Mouse (Mus musculus): ENCODE results near the gene Tub.
A peak's percentile ranks its signal among the peaks of the same experiment; 100 is the strongest.

The Tub gene

DNA sequence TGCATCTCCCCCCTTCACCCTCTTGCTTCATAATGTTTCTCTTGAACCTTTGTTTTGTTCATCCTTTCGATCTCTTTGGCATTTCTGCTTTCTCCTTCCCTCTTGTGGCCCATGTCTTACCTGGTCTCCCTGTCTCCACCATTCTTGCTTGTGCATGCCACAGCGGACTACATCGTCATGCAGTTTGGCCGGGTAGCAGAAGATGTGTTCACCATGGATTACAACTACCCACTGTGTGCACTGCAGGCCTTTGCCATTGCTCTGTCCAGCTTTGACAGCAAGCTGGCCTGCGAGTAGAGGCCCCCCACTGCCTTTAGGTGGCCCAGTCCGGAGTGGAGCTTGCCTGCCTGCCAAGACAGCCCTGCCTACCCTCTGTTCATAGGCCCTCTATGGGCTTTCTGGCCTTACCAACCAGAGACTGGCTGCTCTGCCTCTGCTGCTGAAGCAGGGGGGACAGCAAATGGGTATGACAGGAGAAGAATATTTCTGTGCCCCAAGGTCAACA is 79.9 kb downstream of the Tub start:
- DNase-seq (ENCODE audit: low spot score) = no peak

DNA sequence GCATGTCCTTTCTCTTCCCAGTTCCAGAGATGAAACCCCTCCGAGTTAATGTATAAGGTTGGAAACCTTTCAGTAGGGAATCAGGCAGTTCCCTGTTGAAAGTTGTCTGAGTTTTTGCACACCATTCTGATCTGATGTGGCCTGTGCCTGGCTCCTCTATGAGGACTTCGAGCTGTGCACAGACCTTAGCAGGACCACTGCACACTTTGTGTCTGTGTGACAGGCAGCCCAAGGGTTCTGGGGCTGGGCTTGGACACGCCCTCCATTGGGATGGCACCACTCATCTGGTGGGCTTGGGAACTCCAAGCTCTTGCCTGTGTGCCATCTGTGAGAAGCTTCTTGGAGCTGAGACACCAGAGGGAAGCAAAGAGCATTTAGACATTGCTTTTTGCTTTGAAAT is 81.2 kb downstream of the Tub start:
- DNase-seq (ENCODE audit: low spot score) = no peak

DNA sequence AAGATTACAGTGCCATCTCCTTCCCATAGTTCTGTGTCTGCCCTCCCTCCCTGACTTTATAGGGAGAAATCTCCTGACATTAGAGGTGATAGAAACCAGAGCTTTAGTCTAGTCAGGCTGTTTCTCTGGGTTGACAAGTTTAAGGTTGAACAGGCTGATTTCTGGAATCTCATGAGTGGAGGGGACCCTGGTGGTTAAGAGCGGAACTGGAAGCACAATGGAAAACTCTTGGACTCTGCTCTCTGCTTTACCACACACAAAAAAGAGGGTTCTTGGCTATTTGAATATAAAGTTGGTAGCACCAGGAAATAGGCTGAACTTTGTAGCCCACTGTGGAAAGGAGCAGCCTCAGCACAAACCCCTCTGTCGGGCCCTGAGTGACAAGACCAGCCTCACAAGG is 81.9 kb downstream of the Tub start:
- DNase-seq (ENCODE audit: low spot score) = no peak

DNA sequence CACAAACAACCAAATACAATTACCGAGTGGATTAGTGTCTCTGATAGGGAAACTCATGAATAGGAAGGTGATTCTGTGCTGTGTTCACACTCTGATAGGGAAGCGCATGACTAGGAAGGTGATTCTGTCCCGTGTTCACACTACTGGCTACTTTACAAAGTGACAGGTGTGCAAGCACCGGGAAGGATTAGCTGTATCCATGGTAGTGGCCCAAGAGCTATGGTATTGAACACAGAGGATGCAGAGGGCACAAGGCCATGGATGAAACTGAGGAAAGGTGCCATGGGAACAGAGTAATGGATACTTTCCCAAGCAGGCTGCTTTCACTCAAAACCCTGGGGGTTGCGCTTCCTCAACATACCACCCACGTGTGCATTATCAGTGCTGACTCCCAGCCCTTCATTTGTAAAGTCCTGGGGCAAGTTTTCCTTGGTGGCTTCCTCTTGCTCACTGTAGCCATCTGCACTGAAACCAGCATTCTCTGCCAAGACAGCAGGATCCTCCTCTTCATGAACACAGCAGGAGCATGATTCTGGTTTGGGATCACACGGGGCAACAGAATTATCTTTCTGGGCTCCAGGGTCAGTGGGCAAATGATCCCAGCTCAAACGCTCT is 88.1 kb downstream of the Tub start:
- DNase-seq (ENCODE audit: low spot score) = no peak

DNA sequence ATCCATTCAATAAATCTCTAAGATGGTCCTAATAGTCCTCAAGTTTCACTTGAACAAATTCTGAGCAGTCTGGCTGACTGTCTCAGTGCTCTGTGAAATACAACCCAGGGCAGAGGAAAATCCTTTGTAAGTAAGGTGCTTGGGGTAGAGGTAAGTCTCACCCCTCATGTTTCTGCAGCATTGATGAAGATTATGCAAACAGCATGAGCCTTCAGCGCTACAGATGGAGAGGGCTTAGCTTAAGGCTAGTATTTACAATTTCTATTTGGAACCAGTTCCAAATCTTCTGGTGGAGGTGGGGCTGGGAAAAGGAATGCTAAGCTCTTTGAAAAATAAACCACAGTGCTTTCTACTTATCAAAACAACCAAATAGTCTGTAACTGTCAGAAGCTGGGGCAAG is 88.8 kb downstream of the Tub start:
- DNase-seq (ENCODE audit: low spot score) = no peak

DNA sequence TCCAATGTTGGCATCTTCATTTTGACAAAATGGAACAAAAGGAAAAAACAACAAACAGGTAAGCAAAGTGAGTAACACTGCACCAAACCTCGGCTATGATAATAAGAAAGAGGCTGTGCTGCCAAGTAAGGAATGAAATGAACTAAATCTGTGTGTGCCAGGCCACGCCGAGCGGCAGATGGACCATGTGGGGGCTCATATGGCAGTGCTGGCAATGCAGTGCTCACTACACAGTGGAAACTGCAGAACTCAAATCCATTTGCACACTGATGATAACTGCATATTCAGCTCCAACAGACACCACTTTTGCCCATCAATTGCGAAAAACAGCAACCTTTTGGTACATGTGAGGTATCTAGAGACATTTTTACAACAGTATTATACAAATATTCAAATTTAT is 89.3 kb downstream of the Tub start:
- DNase-seq (ENCODE audit: low spot score) = no peak

DNA sequence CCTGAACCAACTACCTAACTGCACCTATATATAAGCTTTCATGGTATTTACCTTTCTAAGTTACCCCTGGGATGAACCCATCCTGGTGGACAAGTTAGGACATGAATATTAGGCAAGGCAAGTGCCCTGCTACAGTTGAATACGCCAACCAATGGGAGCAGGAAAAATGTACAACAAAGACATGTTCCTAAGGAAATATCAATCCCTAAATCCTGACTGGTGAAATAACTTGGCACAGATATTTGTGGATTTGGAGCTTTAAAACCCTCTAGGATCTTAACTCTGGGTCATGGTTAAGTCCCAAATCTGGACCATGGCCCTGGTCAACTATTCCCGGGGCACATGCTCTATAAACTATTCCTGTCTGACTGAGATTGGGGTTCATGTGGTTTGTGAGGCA is 95.7 kb downstream of the Tub start:
- no peak for DNase-seq (ENCODE audit: low spot score)

DNA sequence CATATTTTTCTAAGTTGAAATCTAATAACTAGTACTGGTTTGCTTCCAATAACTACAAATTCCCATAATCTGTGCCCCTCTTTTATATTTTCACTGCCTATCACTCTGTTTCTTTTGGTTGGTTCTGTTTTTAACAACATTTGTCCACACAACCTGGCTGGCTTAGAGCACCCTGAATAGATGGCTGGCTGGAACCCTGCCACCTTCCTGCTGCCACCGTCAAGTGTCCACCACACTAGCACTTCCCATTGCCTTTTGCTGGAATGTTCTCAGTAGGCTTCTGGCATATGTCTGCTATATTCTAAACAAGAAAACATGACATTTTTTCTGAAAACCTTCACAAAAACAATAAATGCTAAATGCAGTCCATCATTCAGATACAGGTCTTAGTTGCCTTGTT is 100.7 kb downstream of the Tub start:
- no peak for DNase-seq (ENCODE audit: low spot score)

DNA sequence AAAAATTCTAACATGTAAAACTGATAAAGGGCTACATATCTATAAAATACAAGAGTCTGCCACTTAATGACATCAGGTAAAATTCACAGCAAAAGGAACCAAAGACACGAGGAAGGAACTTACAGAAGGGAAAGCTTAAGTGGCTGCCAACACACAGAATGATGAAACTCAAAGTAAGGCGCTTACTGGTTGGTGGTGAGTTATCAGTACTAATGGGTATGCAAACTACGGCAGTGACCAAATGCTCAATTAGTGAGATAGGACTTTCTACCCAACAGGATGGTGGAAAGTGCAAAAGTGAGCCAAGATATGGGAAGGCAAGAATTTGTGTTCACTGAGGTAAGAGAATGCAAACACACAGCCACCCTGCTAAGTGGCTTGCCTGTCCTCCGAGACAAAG is 109.4 kb downstream of the Tub start:
- DNase-seq (ENCODE audit: low spot score) = no peak

DNA sequence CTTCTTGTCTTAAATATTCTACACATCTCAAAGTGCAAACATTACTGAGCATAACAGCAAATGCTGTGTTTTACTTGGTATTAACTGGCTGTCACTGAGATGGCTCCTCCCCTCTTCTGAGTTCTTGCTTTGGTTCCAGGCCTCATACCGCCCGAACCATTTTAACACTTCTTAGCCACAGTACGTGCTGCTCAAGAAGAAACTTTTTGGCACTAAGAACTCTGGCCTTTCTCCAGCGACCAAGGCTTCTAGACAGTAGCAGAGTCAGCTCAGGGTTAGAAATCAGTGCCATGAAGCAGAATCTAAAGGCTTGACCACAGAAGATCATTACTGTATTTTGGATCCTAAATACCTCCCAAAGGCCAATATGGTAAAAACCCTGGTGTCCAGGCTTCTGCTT is 119.5 kb downstream of the Tub start:
- no peak for DNase-seq (ENCODE audit: low spot score)

DNA sequence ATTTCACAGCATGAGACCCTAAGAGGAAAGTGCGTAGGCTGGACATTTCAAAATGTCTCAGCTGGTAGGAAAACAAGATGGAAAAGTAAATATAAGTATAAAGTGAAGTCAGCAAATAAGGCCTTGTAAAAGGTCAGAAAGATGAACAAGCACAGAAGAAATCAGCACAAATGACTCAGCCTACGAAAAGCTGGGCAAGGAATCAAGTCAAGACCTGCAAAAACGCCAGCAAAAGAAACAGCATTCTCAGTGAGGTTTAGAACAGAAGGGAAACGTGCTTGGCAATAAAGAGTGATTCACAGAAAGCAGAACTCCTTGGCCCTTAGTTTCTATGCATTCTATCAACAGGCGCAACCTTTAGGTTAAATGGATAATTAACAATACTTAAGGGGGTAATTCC is 122.2 kb downstream of the Tub start:
- no peak for DNase-seq (ENCODE audit: low spot score)

DNA sequence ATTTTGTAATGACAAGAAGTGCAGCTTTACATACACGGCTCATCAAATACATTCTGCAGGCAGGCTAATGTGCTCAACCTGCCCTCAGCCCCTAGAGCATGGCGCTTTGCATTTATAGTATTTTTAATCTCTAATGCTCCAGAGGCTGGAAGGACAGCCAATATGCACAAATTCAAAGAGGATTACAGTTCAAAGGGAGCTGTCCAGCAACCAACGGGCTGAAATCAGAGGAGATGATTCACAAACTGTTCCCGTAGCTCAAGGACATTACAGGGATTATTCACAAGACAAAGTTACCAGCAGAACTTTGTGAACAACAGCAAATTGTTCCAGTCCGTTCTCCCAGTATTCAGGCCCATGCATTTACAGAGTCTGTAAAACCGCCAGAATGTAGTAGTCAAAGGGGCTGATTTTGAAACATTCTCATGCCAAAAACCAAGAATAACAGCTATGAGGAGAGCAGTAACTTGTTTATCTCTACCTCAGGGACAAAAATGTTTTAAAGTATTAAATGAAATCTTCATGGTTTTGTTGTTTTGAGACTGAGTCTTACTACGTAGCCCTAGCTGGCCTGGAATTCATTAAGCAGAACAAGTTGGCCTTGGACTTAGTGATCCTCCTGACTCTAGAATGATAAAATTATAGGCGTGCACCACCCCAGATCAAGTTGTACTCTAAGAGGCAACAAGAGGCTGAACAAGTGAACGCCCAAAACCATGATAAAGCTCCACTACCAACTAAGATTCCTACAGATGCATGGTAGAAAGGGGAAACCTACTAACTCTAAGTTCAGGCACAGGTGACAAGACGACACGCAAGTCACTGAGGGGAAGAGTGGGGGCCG is 132.4 kb downstream of the Tub start:
- DNase-seq (ENCODE audit: low spot score) = peak; percentile 79

DNA sequence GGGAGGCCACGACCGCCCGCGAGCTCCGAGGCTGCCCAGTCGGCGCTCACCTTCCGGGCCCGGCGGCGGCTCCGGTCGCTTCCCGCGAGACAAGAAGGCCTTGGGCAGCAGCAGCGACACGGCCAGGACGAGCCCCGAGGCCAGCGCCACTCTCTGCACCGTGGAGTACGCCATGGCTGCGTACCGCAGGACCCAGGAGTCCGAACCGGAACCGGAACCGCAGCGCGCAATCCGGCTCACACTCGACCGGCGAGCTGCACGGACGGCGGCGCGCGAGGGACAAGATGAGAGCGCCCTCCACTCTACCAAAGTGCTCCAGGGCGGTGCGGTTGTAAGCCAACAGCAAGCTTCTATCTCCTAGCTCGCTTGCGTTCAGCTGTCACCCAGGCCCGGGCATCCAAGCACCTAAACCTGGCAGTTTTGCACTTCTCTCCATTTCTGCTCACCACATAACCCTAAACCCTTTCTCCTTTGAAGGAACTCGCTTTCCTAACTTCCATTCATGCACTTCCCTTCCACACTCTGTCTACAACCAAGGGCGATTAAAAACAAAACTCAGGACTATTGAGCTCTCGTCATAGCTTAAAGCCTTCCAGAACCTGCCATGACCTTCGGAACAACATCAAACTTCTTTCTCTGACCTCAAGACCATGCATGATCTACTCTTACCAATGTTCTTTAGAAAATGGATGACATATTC is 133.1 kb downstream of the Tub start, which contains the start of gene Ric3:
Gene Ric3, minus strand, starts transcription at position 219 of the 700 bp plus-strand sequence.
- peak; percentile 84 for DNase-seq (ENCODE audit: low spot score)

DNA sequence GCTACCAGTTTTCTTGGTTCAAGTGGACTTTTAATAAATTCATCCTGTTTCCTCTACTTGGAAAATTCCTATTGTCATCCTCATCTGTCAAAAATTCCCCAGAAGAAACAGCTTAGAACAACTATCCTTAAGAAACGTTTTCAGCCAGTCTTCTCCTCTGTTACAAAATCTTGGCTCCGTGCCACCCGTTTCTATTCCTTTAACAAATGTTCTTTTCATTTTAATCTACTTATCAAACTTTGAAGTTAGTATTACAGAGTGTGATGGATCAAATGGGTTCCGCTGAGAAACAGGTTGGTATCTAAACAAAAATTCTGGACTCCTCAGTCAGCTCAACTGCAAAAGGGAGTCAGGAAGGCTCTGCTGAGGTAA is 133.7 kb downstream of the Tub start:
- DNase-seq (ENCODE audit: low spot score) = no peak
